Comparison of ENCODE assay signal across 34 mouse cellular contexts in the genomic region with DNA sequence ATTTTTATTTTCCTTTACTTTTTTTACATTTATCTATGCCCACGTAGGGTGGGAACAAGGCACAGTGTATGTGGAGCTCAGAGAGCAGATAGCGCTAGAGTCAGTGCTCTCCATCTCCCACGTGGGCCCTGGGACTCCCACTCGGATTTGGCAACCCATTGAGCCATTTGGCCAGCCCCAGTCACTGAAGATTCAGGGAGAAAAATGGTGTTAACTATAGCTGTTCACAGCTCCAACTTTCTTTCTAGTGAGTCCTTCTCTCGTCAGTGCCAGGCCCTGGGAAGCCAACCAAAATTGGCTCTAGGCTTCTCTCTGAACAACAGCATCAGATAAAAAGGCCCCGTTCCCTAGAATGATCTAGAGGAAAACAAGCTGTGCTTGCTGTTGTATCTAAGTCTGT. TPM values are rescaled to one million over a fixed set of nuclear protein-coding genes. Genes with fewer than 3 reads are reported as not detected.
A peak's percentile ranks its signal among the peaks of the same experiment; 100 is the strongest.
DNase-seq lines count a peak whose midpoint lies in the region; ATAC-seq lines count a peak whose summit lies in the region.
"Had no signal": no experiment of that assay in that cellular context is flagged by ENCODE, and none has a peak within 500 bp of the region (broad histone marks: within the 10 kb centered on the region; RNA-seq: fewer than 3 reads in every experiment).

No protein-coding gene starts in this region.

- H3K9me3 ChIP-seq in forebrain, embryonic 16.5 days (ENCODE audit: control insufficient read depth, low read length) = no peaks in the 10 kb centered on the region
- no peaks in the 10 kb centered on the region for H3K9me3 ChIP-seq in forebrain, embryonic 11.5 days (ENCODE audit: control insufficient read depth, low read length)
- H3K9me3 ChIP-seq: embryonic facial prominence, embryonic 10.5 days; embryonic facial prominence, embryonic 13.5 days; hindbrain, embryonic 12.5 days; hindbrain, embryonic 15.5 days had no signal

- H3K27me3 ChIP-seq in forebrain, embryonic 16.5 days (replicated peaks; ENCODE audit: control insufficient read depth, insufficient read depth, low read length) = peaks cover 5% of the 10 kb centered on the region; the same call in 1 of the 2 replicates
- H3K27me3 ChIP-seq in forebrain, embryonic 11.5 days (ENCODE audit: control insufficient read depth, insufficient read depth, low read length) = no peaks in the 10 kb centered on the region
- H3K27me3 ChIP-seq: embryonic facial prominence, embryonic 13.5 days; hindbrain, embryonic 12.5 days; hindbrain, embryonic 15.5 days had no signal

- intact Hi-C loops in left cerebral cortex, postnatal 4 days (cut with DNase I) = no loop called here

- no peak overlapping the region for H3K9ac ChIP-seq in forebrain, embryonic 16.5 days (replicated peaks; ENCODE audit: low read depth, low read length)
- H3K9ac ChIP-seq in forebrain, embryonic 11.5 days (ENCODE audit: low read length) = no peak overlapping the region
- H3K9ac ChIP-seq: embryonic facial prominence, embryonic 13.5 days; hindbrain, embryonic 12.5 days; hindbrain, embryonic 15.5 days had no signal

- H3K27ac ChIP-seq in forebrain, embryonic 16.5 days (ENCODE audit: low read length) = no peak overlapping the region
- no peak overlapping the region for H3K27ac ChIP-seq in forebrain, embryonic 11.5 days (ENCODE audit: low read depth, low read length)
- H3K27ac ChIP-seq: embryonic facial prominence, embryonic 10.5 days; embryonic facial prominence, embryonic 13.5 days; heart, adult 2 months; hindbrain, embryonic 12.5 days; hindbrain, embryonic 15.5 days had no signal

- DNase-seq in cerebellum, postnatal 10 days = peak; percentile 57 to 69
- no peak for DNase-seq in cerebellum, adult 11 months
- DNase-seq in forebrain, embryonic 11.5 days (ENCODE audit: low spot score) = no peak
- DNase-seq in left cerebral cortex, postnatal 4 days = peak; percentile 26
- no peak for DNase-seq in left cerebral cortex, adult 8-10 months (ENCODE audit: low spot score in 2 of 2)
- DNase-seq in brain, adult 2 months (ENCODE audit: low read depth, low spot score) = peak; percentile 1
- DNase-seq in heart, adult 9 months (ENCODE audit: low spot score in 2 of 2) = no peak
- DNase-seq: adrenal gland, adult 8-10 months; adrenal gland, postnatal 36 days; cerebellum, adult 2 months; cerebellum, postnatal 36 days; embryo, embryonic 11 days; gastrocnemius, postnatal 10 days; gastrocnemius, postnatal 36 days; heart, adult 2 months had no signal

- H3K36me3 ChIP-seq in forebrain, embryonic 16.5 days (ENCODE audit: control insufficient read depth, insufficient read depth) = no peaks in the 10 kb centered on the region
- no peaks in the 10 kb centered on the region for H3K36me3 ChIP-seq in forebrain, embryonic 11.5 days (ENCODE audit: control insufficient read depth, insufficient read depth, low read length)
- H3K36me3 ChIP-seq: embryonic facial prominence, embryonic 10.5 days; embryonic facial prominence, embryonic 13.5 days; hindbrain, embryonic 12.5 days; hindbrain, embryonic 15.5 days had no signal

- H3K4me2 ChIP-seq in forebrain, embryonic 16.5 days (ENCODE audit: low read length) = no peak overlapping the region
- H3K4me2 ChIP-seq in forebrain, embryonic 11.5 days (ENCODE audit: low read depth, low read length, severe bottlenecking) = no peak overlapping the region
- H3K4me2 ChIP-seq: embryonic facial prominence, embryonic 13.5 days; heart, embryonic 11.5 days; hindbrain, embryonic 12.5 days; hindbrain, embryonic 15.5 days had no signal

- 63% methylated on average over 6 of the region's 6 CpGs for WGBS in forebrain, embryonic 16.5 days
- 85% methylated on average over 6 of the region's 6 CpGs for WGBS in forebrain, embryonic 11.5 days

- 0 out of 2 replicates have a peak, but pooled peaks have one; percentile 10 for ATAC-seq in forebrain, embryonic 16.5 days
- no peak for ATAC-seq in forebrain, embryonic 11.5 days (replicated peaks; ENCODE audit: low FRiP score)
- ATAC-seq: activated CD4-positive, CD25-positive, alpha-beta regulatory T cell, adult 4 months; forebrain, embryonic 14.5 days; intestine, postnatal 0 days had no signal

- no peaks in the 10 kb centered on the region for H3K4me1 ChIP-seq in forebrain, embryonic 16.5 days (replicated peaks; ENCODE audit: control insufficient read depth, insufficient read depth, low read length)
- H3K4me1 ChIP-seq in forebrain, embryonic 11.5 days (replicated peaks; ENCODE audit: control insufficient read depth, insufficient read depth, low read length) = no peaks in the 10 kb centered on the region
- H3K4me1 ChIP-seq: embryonic facial prominence, embryonic 13.5 days; hindbrain, embryonic 12.5 days; hindbrain, embryonic 15.5 days had no signal

- no peak overlapping the region for H3K4me3 ChIP-seq in forebrain, embryonic 16.5 days (replicated peaks; ENCODE audit: low read length)
- H3K4me3 ChIP-seq in forebrain, embryonic 11.5 days (ENCODE audit: low read depth, low read length) = no peak overlapping the region
- H3K4me3 ChIP-seq: embryonic facial prominence, embryonic 10.5 days; embryonic facial prominence, embryonic 13.5 days; erythroblast, embryonic 14.5 days; heart, adult 2 months; hindbrain, embryonic 12.5 days; hindbrain, embryonic 15.5 days had no signal

RNA-seq across cellular contexts. Expression of a gene that starts 42.2 kb away (rescaled TPM):
- polyA plus RNA-seq in forebrain, embryonic 16.5 days (2015; fragmentation: Nextera tagmentation; extraction: Ambion mirVana) = 0.47 and 1.6 TPM in 2 replicates
- 7.0 and 7.9 TPM in 2 replicates for polyA plus RNA-seq in forebrain, embryonic 11.5 days (2014; fragmentation: Nextera tagmentation; extraction: Ambion mirVana)
- 1 to 10 TPM in 1 of 2 experiments, under 1 TPM in 1; 0.84 to 2.5 TPM for total RNA-seq in left cerebral cortex, postnatal 4 days (2021)
- 1 to 10 TPM in 2 of 4 experiments, under 1 TPM in 2; 0.55 to 1.2 (median 0.94) TPM for total RNA-seq in left cerebral cortex, adult 8-10 months (2022)
- total RNA-seq: adrenal gland, adult 8-10 months; adrenal gland, postnatal 36 days; ES-E14; gastrocnemius, adult 18-20 months; gastrocnemius, postnatal 10 days; gastrocnemius, postnatal 36 days; granulocyte monocyte progenitor cell, adult 5-6 weeks; heart, adult 2 months; heart, postnatal 25 days; hematopoietic stem cell, adult 5-6 weeks had no signal
- polyA plus RNA-seq: activated CD4-positive, CD25-positive, alpha-beta regulatory T cell, adult 4 months; cortical plate, adult 2 months; embryonic facial prominence, embryonic 13.5 days; erythroblast, embryonic 14.5 days; heart, adult 2 months; heart, embryonic 11.5 days; heart, embryonic 14.5 days; heart, postnatal 0 days; intestine, embryonic 14.5 days; intestine, postnatal 0 days had no signal

Comparison
In these comparisons a context has a peak if more than half of its experiments do, and no peak if none do; other contexts are left out.
1. DNase-seq: peak in cerebellum, postnatal 10 days (2 of 2), left cerebral cortex, postnatal 4 days (single experiment) and brain, adult 2 months (single experiment); none in cerebellum, adult 11 months (single experiment), forebrain, embryonic 11.5 days (single experiment), left cerebral cortex, adult 8-10 months (0 of 2) and heart, adult 9 months (0 of 2).